Mouse (Mus musculus) kidney, adult 11 months (tissue): ENCODE data around the gene Ggt1.

Experiments used
- DNase-seq: peaks from one replicate; pipeline ENCODE4 v3.0.0; 2022

The Ggt1 gene

GRCm38 (mm10) chr10:75635019-75635692, 73.8 kb downstream of the Ggt1 start:
- no peak for DNase-seq

- DNase-seq, result peak; percentile 69
These were observed 74.3 kb downstream of the Ggt1 start for GRCm38 (mm10) chr10:75635693-75636055.
